Mouse (Mus musculus): ENCODE measurements around the gene Sdk1. TPM values are rescaled to one million over a fixed set of nuclear protein-coding genes. Genes with fewer than 3 reads are reported as not detected.

The Sdk1 gene
- total RNA-seq, 1 experiment = 1.2 TPM

DNA sequence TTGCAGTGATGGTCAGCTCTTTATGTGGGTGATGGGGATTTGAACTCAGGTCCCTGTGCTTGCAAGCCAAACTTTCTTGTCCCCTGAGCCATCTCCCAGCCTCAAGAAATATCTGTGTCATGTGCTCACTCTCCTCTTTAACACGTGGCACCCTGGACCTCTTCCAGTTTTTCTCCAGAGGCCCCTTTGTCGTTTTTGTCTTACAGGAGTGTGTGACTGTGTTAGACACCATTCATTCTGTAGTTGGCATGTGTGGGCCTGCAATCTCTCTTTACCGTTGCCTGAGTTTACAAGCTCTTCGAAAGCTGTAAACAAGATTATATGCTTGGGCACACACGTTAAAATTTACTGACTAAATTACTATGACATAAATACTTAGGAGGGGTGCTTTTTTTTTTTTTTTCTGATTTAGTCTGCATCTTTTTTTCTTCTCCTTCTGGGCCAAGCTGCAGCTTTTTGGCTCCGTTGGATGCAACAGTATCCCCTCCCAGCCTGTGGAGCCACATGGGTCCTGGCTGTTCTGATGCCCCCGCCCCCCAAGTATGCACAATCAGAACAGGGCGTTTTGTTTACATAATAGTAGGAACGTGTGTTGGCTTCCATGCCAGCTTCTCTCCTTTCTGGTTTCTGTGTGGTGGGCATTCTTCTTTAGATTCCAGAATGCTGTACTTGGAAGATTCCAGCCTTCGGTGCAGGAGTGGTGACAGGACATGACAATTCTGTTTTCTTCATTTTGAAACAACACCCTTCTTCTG, 527.6 kb downstream of the Sdk1 start:
- H3K4me1 ChIP-seq (ENCODE audit: control insufficient read depth in 2 of 2, insufficient read depth in 2 of 2, low read length in 2 of 2, poor library complexity in 1 of 2) = no peaks in the 10 kb centered on the region
- H3K36me3 ChIP-seq (ENCODE audit: control insufficient read depth, insufficient read depth, low read length, poor library complexity, severe bottlenecking) = no peaks in the 10 kb centered on the region
- DNase-seq (ENCODE audit: low read depth, low spot score) = no peak
- H3K4me3 ChIP-seq (ENCODE audit: insufficient read depth in 1 of 2, low read depth in 1 of 2, low read length in 2 of 2, poor library complexity in 1 of 2, severe bottlenecking in 1 of 2) = no peak overlapping the region
- TF ChIP-seq ZC3H11A (IDR thresholded peaks at IDR 0.05; ENCODE audit: borderline replicate concordance, low read depth, low read length) (no peak), ZNF384 (IDR thresholded peaks at IDR 0.05; ENCODE audit: low read depth, low read length) (no peak)
- in situ Hi-C loops (cut with MboI; ENCODE audit: low sequenced_read_pairs in 2 of 2, unreplicated experiment in 2 of 2) = no loop called here
- no peak overlapping the region for H3K27ac ChIP-seq (ENCODE audit: insufficient read depth, low read depth, low read length, poor library complexity, severe bottlenecking)
- H3K9me3 ChIP-seq (ENCODE audit: control insufficient read depth, insufficient read depth, low read depth, low read length) = no peaks in the 10 kb centered on the region
- H3K9ac ChIP-seq (ENCODE audit: insufficient read depth, low read depth, low read length, poor library complexity, severe bottlenecking) = no peak overlapping the region

DNA sequence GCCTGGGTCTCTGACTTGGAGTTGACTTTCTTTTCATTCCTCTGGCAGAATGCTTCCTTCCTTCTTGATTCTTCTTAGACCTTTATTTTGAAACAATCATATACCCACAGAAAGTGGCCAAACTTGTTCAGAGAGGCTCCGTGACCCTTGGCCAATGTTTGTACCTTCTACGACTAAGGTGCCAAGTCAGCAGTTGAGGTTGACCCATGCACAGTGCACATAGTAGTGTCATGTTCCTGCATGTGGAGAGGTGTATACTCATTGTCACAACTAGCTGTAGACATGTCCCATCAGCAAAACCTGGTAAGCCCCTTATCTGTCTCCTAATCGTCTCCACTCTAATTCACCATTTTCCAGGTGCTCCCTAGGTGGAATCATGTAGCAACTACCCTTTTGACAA, 530.2 kb downstream of the Sdk1 start:
- DNase-seq (ENCODE audit: low read depth, low spot score) = no peak
- TF ChIP-seq MAFK (IDR thresholded peaks at IDR 0.05; ENCODE audit: insufficient read depth, low read depth, low read length) = no peak
- TF ChIP-seq HCFC1 (IDR thresholded peaks at IDR 0.05; ENCODE audit: borderline replicate concordance, insufficient read depth, low read length) = no peak
- no peak for TF ChIP-seq ZNF384 (IDR thresholded peaks at IDR 0.05; ENCODE audit: low read depth, low read length)
- no peaks in the 10 kb centered on the region for H3K4me1 ChIP-seq (ENCODE audit: control insufficient read depth in 2 of 2, insufficient read depth in 2 of 2, low read length in 2 of 2, poor library complexity in 1 of 2)
- H3K27ac ChIP-seq (ENCODE audit: insufficient read depth, low read depth, low read length, poor library complexity, severe bottlenecking) = no peak overlapping the region
- in situ Hi-C loops (cut with MboI; ENCODE audit: low sequenced_read_pairs in 2 of 2, unreplicated experiment in 2 of 2) = no loop called here
- H3K36me3 ChIP-seq (ENCODE audit: control insufficient read depth, insufficient read depth, low read length, poor library complexity, severe bottlenecking) = no peaks in the 10 kb centered on the region
- no peaks in the 10 kb centered on the region for H3K9me3 ChIP-seq (ENCODE audit: control insufficient read depth, insufficient read depth, low read depth, low read length)
- no peak overlapping the region for H3K4me3 ChIP-seq (ENCODE audit: insufficient read depth in 1 of 2, low read depth in 1 of 2, low read length in 2 of 2, poor library complexity in 1 of 2, severe bottlenecking in 1 of 2)
- H3K9ac ChIP-seq (ENCODE audit: insufficient read depth, low read depth, low read length, poor library complexity, severe bottlenecking) = no peak overlapping the region

DNA sequence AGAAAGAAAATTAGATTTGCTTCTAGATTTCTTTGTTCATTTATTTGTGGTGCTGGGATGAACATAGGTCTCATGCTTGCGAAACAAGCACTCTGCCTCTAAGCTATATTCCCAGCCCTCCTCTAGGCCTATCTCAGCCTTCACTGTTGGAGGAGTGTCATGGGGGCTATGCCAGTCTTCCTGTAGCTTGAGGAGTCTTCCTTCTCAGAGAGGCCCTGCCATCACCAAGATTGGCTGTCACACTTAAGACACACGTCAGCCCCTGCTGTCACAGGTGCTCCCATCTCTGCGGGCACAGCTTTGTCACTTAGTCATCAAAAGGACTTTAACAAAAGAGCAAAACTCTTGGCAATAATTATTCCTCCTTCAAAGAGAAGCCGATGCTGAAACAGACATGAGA, 536.9 kb downstream of the Sdk1 start:
- in situ Hi-C loops (cut with MboI; ENCODE audit: low sequenced_read_pairs in 2 of 2, unreplicated experiment in 2 of 2) = no loop called here
- TF ChIP-seq CHD2 (IDR thresholded peaks at IDR 0.05; ENCODE audit: low read depth, low read length) (no peak), ZC3H11A (IDR thresholded peaks at IDR 0.05; ENCODE audit: borderline replicate concordance, low read depth, low read length) (no peak), MAFK (IDR thresholded peaks at IDR 0.05; ENCODE audit: insufficient read depth, low read depth, low read length) (no peak), ZNF384 (IDR thresholded peaks at IDR 0.05; ENCODE audit: low read depth, low read length) (no peak), HCFC1 (IDR thresholded peaks at IDR 0.05; ENCODE audit: borderline replicate concordance, insufficient read depth, low read length) (no peak)
- H3K9me3 ChIP-seq (ENCODE audit: control insufficient read depth, insufficient read depth, low read depth, low read length) = no peaks in the 10 kb centered on the region
- H3K27ac ChIP-seq (ENCODE audit: insufficient read depth, low read depth, low read length, poor library complexity, severe bottlenecking) = no peak overlapping the region
- DNase-seq (ENCODE audit: low read depth, low spot score) = no peak
- no peak overlapping the region for H3K4me3 ChIP-seq (ENCODE audit: insufficient read depth in 1 of 2, low read depth in 1 of 2, low read length in 2 of 2, poor library complexity in 1 of 2, severe bottlenecking in 1 of 2)
- no peaks in the 10 kb centered on the region for H3K4me1 ChIP-seq (ENCODE audit: control insufficient read depth in 2 of 2, insufficient read depth in 2 of 2, low read length in 2 of 2, poor library complexity in 1 of 2)
- no peaks in the 10 kb centered on the region for H3K36me3 ChIP-seq (ENCODE audit: control insufficient read depth, insufficient read depth, low read length, poor library complexity, severe bottlenecking)
- no peak overlapping the region for H3K9ac ChIP-seq (ENCODE audit: insufficient read depth, low read depth, low read length, poor library complexity, severe bottlenecking)

DNA sequence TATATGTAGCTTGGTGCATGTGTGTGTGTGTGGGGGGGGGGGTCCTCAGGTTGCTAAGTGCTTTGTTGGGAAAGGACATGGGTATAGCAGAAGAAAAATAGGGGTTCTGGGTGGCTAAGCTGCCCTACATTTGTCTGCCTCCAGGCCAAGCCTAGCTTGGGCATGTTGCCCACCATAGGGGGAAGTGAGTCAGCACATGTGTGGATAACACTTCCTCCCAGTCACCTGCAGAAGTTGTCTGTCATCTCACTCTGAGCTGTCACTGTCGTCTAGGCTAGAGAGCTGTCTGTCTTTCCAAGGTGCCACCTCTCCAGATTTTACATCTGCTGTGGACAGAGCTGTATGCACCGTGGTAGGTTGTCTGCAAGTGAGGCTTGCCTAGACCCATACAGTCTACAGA, 539.9 kb downstream of the Sdk1 start:
- H3K9me3 ChIP-seq (ENCODE audit: control insufficient read depth, insufficient read depth, low read depth, low read length) = no peaks in the 10 kb centered on the region
- DNase-seq (ENCODE audit: low read depth, low spot score) = no peak
- no peak for TF ChIP-seq HCFC1 (IDR thresholded peaks at IDR 0.05; ENCODE audit: borderline replicate concordance, insufficient read depth, low read length)
- no peak for TF ChIP-seq ZC3H11A (IDR thresholded peaks at IDR 0.05; ENCODE audit: borderline replicate concordance, low read depth, low read length)
- no peak for TF ChIP-seq CHD2 (IDR thresholded peaks at IDR 0.05; ENCODE audit: low read depth, low read length)
- no peak for TF ChIP-seq ZNF384 (IDR thresholded peaks at IDR 0.05; ENCODE audit: low read depth, low read length)
- TF ChIP-seq MAFK (IDR thresholded peaks at IDR 0.05; ENCODE audit: insufficient read depth, low read depth, low read length) = no peak
- in situ Hi-C loops (cut with MboI; ENCODE audit: low sequenced_read_pairs in 2 of 2, unreplicated experiment in 2 of 2) = no loop called here
- H3K36me3 ChIP-seq (ENCODE audit: control insufficient read depth, insufficient read depth, low read length, poor library complexity, severe bottlenecking) = no peaks in the 10 kb centered on the region
- no peak overlapping the region for H3K4me3 ChIP-seq (ENCODE audit: insufficient read depth in 1 of 2, low read depth in 1 of 2, low read length in 2 of 2, poor library complexity in 1 of 2, severe bottlenecking in 1 of 2)
- H3K4me1 ChIP-seq (ENCODE audit: control insufficient read depth in 2 of 2, insufficient read depth in 2 of 2, low read length in 2 of 2, poor library complexity in 1 of 2) = no peaks in the 10 kb centered on the region
- H3K27ac ChIP-seq (ENCODE audit: insufficient read depth, low read depth, low read length, poor library complexity, severe bottlenecking) = no peak overlapping the region
- H3K9ac ChIP-seq (ENCODE audit: insufficient read depth, low read depth, low read length, poor library complexity, severe bottlenecking) = no peak overlapping the region

DNA sequence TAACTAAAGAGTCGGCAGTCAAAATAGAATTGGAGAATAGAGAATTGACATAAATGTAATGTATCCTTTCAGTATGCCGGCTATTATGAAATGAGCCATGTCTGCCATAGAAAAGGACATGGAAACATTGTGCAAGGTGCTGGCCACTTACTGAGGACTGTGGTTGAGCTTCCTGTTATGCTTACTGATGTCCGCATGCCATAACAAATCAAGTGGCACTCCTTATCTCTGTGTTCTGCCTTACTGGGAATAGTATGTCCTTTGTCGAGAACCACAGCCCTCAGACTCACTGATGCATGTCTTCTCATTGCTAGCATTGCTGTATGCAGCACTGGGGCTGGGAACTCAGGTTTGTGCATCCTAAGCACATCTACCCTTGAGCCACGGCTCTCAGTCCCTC, 541.0 kb downstream of the Sdk1 start:
- TF ChIP-seq CHD2 (IDR thresholded peaks at IDR 0.05; ENCODE audit: low read depth, low read length) = no peak
- no peak for TF ChIP-seq HCFC1 (IDR thresholded peaks at IDR 0.05; ENCODE audit: borderline replicate concordance, insufficient read depth, low read length)
- TF ChIP-seq MAFK (IDR thresholded peaks at IDR 0.05; ENCODE audit: insufficient read depth, low read depth, low read length) = no peak
- TF ChIP-seq ZC3H11A (IDR thresholded peaks at IDR 0.05; ENCODE audit: borderline replicate concordance, low read depth, low read length) = no peak
- TF ChIP-seq ZNF384 (IDR thresholded peaks at IDR 0.05; ENCODE audit: low read depth, low read length) = no peak
- no peak for DNase-seq (ENCODE audit: low read depth, low spot score)
- H3K27ac ChIP-seq (ENCODE audit: insufficient read depth, low read depth, low read length, poor library complexity, severe bottlenecking) = no peak overlapping the region
- no peak overlapping the region for H3K4me3 ChIP-seq (ENCODE audit: insufficient read depth in 1 of 2, low read depth in 1 of 2, low read length in 2 of 2, poor library complexity in 1 of 2, severe bottlenecking in 1 of 2)
- no peaks in the 10 kb centered on the region for H3K9me3 ChIP-seq (ENCODE audit: control insufficient read depth, insufficient read depth, low read depth, low read length)
- no peaks in the 10 kb centered on the region for H3K36me3 ChIP-seq (ENCODE audit: control insufficient read depth, insufficient read depth, low read length, poor library complexity, severe bottlenecking)
- no peaks in the 10 kb centered on the region for H3K4me1 ChIP-seq (ENCODE audit: control insufficient read depth in 2 of 2, insufficient read depth in 2 of 2, low read length in 2 of 2, poor library complexity in 1 of 2)
- H3K9ac ChIP-seq (ENCODE audit: insufficient read depth, low read depth, low read length, poor library complexity, severe bottlenecking) = no peak overlapping the region
- in situ Hi-C loops (cut with MboI; ENCODE audit: low sequenced_read_pairs in 2 of 2, unreplicated experiment in 2 of 2) = no loop called here
